Comparison of ENCODE assay signal across 25 mouse cellular contexts in the genomic region with DNA sequence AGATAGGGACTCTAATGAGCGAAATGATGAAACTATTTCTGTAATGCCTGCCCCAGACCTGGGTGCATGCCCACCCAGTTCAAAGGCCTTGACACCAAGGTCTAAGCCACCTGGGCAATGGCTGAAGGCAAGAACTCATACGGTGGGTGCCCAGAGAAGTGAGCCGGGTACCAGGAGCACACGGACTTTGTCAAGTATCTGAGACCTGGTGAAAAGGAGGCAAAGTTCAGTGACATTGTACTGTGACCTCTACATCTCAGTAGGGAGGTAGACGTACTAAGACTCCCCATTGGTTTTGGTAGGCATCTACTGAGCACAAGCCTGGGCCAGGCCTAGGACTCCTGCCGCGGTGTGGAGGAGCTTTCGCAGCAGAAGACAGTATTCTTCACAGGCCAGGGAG. TPM values are rescaled to one million over a fixed set of nuclear protein-coding genes. Genes with fewer than 3 reads are reported as not detected.
A peak's percentile ranks its signal among the peaks of the same experiment; 100 is the strongest.
DNase-seq lines count a peak whose midpoint lies in the region; ATAC-seq and TF ChIP-seq lines count a peak whose summit lies in the region.
"Had no signal": no experiment of that assay in that cellular context is flagged by ENCODE, and none has a peak within 500 bp of the region (broad histone marks: within the 10 kb centered on the region; RNA-seq: fewer than 3 reads in every experiment).

No protein-coding gene starts in this region.

- H3K27ac ChIP-seq in gastrocnemius, adult 2 months = peak overlapping the region; percentile 59; the same call in 1 of the 2 replicates
- H3K27ac ChIP-seq in kidney, adult 2 months (ENCODE audit: insufficient read depth, low read depth, low read length) = no peak overlapping the region
- H3K27ac ChIP-seq in hindbrain, embryonic 13.5 days = no peak overlapping the region
- H3K27ac ChIP-seq: embryonic facial prominence, embryonic 15.5 days; forebrain, embryonic 15.5 days; heart, embryonic 15.5 days; hindbrain, embryonic 12.5 days; hindbrain, postnatal 0 days had no signal

- WGBS in kidney, adult 2 months = 82% methylated on average over 8 of the region's 8 CpGs
- WGBS in hindbrain, embryonic 13.5 days = 94% methylated on average over 8 of the region's 8 CpGs

- no peak overlapping the region for H3K4me2 ChIP-seq in hindbrain, embryonic 13.5 days
- H3K4me2 ChIP-seq: embryonic facial prominence, embryonic 15.5 days; forebrain, embryonic 15.5 days; heart, embryonic 11.5 days; heart, embryonic 15.5 days; hindbrain, embryonic 12.5 days had no signal

- intact Hi-C loops in gastrocnemius, adult 2 months (cut with DNase I) = no loop called here

- no peak for TF ChIP-seq CTCF in gastrocnemius, adult 2 months (IDR thresholded peaks at IDR 0.05)
- TF ChIP-seq CTCF in kidney, adult 2 months (conservative IDR thresholded peaks at IDR 0.05; ENCODE audit: insufficient read depth, insufficient read length, low read depth, low read length) = no peak
- no peak for TF ChIP-seq CTCF in E14TG2a.4 (conservative IDR thresholded peaks at IDR 0.05; ENCODE audit: low read length)

- no peak overlapping the region for H3K9ac ChIP-seq in hindbrain, embryonic 13.5 days
- H3K9ac ChIP-seq: embryonic facial prominence, embryonic 15.5 days; forebrain, embryonic 15.5 days; heart, embryonic 15.5 days; hindbrain, embryonic 12.5 days had no signal

- TF ChIP-seq POLR2A in kidney, adult 2 months (IDR thresholded peaks at IDR 0.05; ENCODE audit: low read depth, low read length) = no peak

- H3K36me3 ChIP-seq in kidney, adult 2 months (ENCODE audit: control insufficient read depth, insufficient read depth, low read length) = no peaks in the 10 kb centered on the region
- peaks cover 4% of the 10 kb centered on the region; the same call in 1 of the 2 replicates for H3K36me3 ChIP-seq in E14TG2a.4 (ENCODE audit: insufficient read depth, low read length)
- H3K36me3 ChIP-seq in hindbrain, embryonic 13.5 days = no peaks in the 10 kb centered on the region
- H3K36me3 ChIP-seq: embryonic facial prominence, embryonic 15.5 days; forebrain, embryonic 15.5 days; G1E; heart, embryonic 15.5 days; hindbrain, embryonic 12.5 days had no signal

- peaks cover 8% of the 10 kb centered on the region; the same call in 1 of the 2 replicates for H3K4me1 ChIP-seq in kidney, adult 2 months (ENCODE audit: control insufficient read depth, insufficient read depth, low read length)
- peaks cover 62% of the 10 kb centered on the region for H3K4me1 ChIP-seq in E14TG2a.4 (replicated peaks; ENCODE audit: low read depth, low read length)
- no peaks in the 10 kb centered on the region for H3K4me1 ChIP-seq in hindbrain, embryonic 13.5 days (replicated peaks)
- H3K4me1 ChIP-seq: embryonic facial prominence, embryonic 15.5 days; forebrain, embryonic 15.5 days; hindbrain, embryonic 12.5 days had no signal

- H3K9me3 ChIP-seq in E14TG2a.4 (ENCODE audit: low read length) = no peaks in the 10 kb centered on the region
- no peaks in the 10 kb centered on the region for H3K9me3 ChIP-seq in hindbrain, embryonic 13.5 days
- H3K9me3 ChIP-seq: embryonic facial prominence, embryonic 15.5 days; forebrain, embryonic 15.5 days; G1E; heart, embryonic 15.5 days; hindbrain, embryonic 12.5 days had no signal

- DNase-seq in gastrocnemius, adult 2 months = peak; percentile 11
- DNase-seq in gastrocnemius, postnatal 25 days = no peak
- peak; percentile 51 for DNase-seq in kidney, adult 2 months
- no peak for DNase-seq in kidney, adult 18-20 months
- peak; percentile 56 for DNase-seq in ZHBTc4 (ENCODE audit: low read depth, low spot score)
- no peak for DNase-seq in cerebellum, adult 8-10 months
- DNase-seq: adrenal gland, postnatal 14 days; cerebellum, adult 2 months; cerebellum, postnatal 14 days; embryo, embryonic 11 days; gastrocnemius, postnatal 10 days; kidney, adult 8-10 months had no signal

- H3K4me3 ChIP-seq in gastrocnemius, adult 2 months = no peak overlapping the region
- no peak overlapping the region for H3K4me3 ChIP-seq in kidney, adult 2 months (ENCODE audit: insufficient read depth, low read depth, low read length)
- peak overlapping the region; percentile 71 for H3K4me3 ChIP-seq in E14TG2a.4 (replicated peaks; ENCODE audit: low read length)
- no peak overlapping the region for H3K4me3 ChIP-seq in hindbrain, embryonic 13.5 days
- H3K4me3 ChIP-seq: embryonic facial prominence, embryonic 15.5 days; forebrain, embryonic 15.5 days; heart, embryonic 15.5 days; hindbrain, embryonic 12.5 days had no signal

- ATAC-seq in hindbrain, embryonic 13.5 days (ENCODE audit: low FRiP score) = no peak
- ATAC-seq: activated CD4-positive, CD25-positive, alpha-beta regulatory T cell, adult 4 months; forebrain, embryonic 15.5 days; hindbrain, postnatal 0 days had no signal

- H3K27me3 ChIP-seq in kidney, adult 2 months (replicated peaks; ENCODE audit: control insufficient read depth, insufficient read depth, low read length) = no peaks in the 10 kb centered on the region
- no peaks in the 10 kb centered on the region for H3K27me3 ChIP-seq in E14TG2a.4 (ENCODE audit: insufficient read depth, low read length)
- no peaks in the 10 kb centered on the region for H3K27me3 ChIP-seq in hindbrain, embryonic 13.5 days
- H3K27me3 ChIP-seq: embryonic facial prominence, embryonic 15.5 days; forebrain, embryonic 15.5 days; heart, embryonic 15.5 days; hindbrain, embryonic 12.5 days had no signal

RNA-seq across cellular contexts. Expression of a gene that starts 31.8 kb away (rescaled TPM):
- under 1 TPM in 1 of 2 experiments, not detected in 1; 0.08 TPM for total RNA-seq in gastrocnemius, adult 2 months (2021)
- under 1 TPM in 1 of 2 experiments, not detected in 1; 0.15 TPM for total RNA-seq in gastrocnemius, postnatal 25 days (2021)
- polyA plus RNA-seq in kidney, adult 2 months (2012; rRNA removed) = 0.41 and 0.88 TPM in 2 replicates
- 4.8 and 6.9 TPM in 2 replicates for polyA plus RNA-seq in hindbrain, embryonic 13.5 days (2015; fragmentation: Nextera tagmentation; extraction: Ambion mirVana)
- total RNA-seq: adrenal gland, postnatal 14 days; common myeloid progenitor, adult 5-6 weeks; G1E; granulocyte monocyte progenitor cell, adult 5-6 weeks had no signal
- polyA plus RNA-seq: C2C12, G1E had no signal

RNA-seq across cellular contexts. Expression of a gene that starts 38.8 kb away (rescaled TPM):
- 1 to 10 TPM; 5.8 to 6.4 TPM for total RNA-seq in gastrocnemius, adult 2 months (2021)
- 1 to 10 TPM; 4.9 to 8.4 TPM for total RNA-seq in gastrocnemius, postnatal 25 days (2021)
- polyA plus RNA-seq in kidney, adult 2 months (2012; rRNA removed) = 18.1 and 19.9 TPM in 2 replicates
- 2.3 and 2.8 TPM in 2 replicates for polyA plus RNA-seq in hindbrain, embryonic 13.5 days (2015; fragmentation: Nextera tagmentation; extraction: Ambion mirVana)

Comparison
In these comparisons a context has a peak if more than half of its experiments do, and no peak if none do; other contexts are left out.
1. DNase-seq: peak in gastrocnemius, adult 2 months (single experiment), kidney, adult 2 months (single experiment) and ZHBTc4 (single experiment); none in gastrocnemius, postnatal 25 days (single experiment), kidney, adult 18-20 months (single experiment) and cerebellum, adult 8-10 months (single experiment).